Mouse (Mus musculus): ENCODE data around the gene Ubtd1. TPM values are rescaled to one million over a fixed set of nuclear protein-coding genes. Genes with fewer than 3 reads are reported as not detected.

The Ubtd1 gene
- total and polyA plus RNA-seq, 3 experiments: 9.1 to 15.5 TPM; not detected in 1

DNA sequence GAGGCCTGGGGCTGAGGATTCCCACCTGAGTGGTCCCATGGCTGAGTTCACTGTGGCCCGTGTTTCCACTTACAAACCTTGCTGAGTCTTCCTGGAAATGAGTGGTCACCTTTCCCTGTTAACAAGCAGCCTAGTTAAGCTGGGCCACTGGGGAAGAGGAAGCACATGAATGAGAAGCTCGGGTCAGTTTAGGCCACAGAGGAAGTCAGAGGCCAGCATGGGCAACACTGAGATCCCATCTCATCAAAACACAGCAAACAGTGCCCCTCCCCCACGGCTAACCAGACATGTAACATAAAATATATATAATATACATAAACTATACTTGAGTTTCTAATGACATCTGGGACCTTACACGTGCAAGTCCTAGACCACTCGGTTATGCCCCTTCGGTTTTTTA lies 8.2 kb downstream of the Ubtd1 start:
- Histone ChIP-seq H3K9me3 (replicated peaks; ENCODE audit: insufficient read depth, low read length) (no peaks in the 10 kb centered on the region), H3K4me1 (ENCODE audit: control insufficient read depth in 1 of 2, insufficient read depth in 2 of 2, low read length in 2 of 2) (no peaks in the 10 kb centered on the region), H3K9ac (ENCODE audit: control insufficient read depth, low read depth, low read length, poor library complexity, severe bottlenecking) (no peak overlapping the region), H3K27me3 (ENCODE audit: control insufficient read depth in 1 of 2, insufficient read depth in 2 of 2, low read length in 2 of 2) (no peaks in the 10 kb centered on the region), H3K27ac (ENCODE audit: control insufficient read depth, low read depth, low read length) (no peak overlapping the region), H3K36me3 (ENCODE audit: control insufficient read depth in 1 of 2, insufficient read depth in 2 of 2, low read length in 2 of 2) (no peaks in the 10 kb centered on the region), H3K4me3 (ENCODE audit: control insufficient read depth in 1 of 2, insufficient read depth in 1 of 2, low read depth in 2 of 2, low read length in 2 of 2) (no peak overlapping the region), H3K79me2 (ENCODE audit: control insufficient read depth, insufficient read depth, low read length, poor library complexity) (no peaks in the 10 kb centered on the region)
- no peak for DNase-seq (ENCODE audit: low read depth, low spot score)
- TF ChIP-seq MYB (IDR thresholded peaks at IDR 0.05; ENCODE audit: low read depth, low read length) (no peak), EP300 (IDR thresholded peaks at IDR 0.05; ENCODE audit: low read depth in 1 of 2, low read length in 2 of 2) (0 out of 4 replicates have a peak, but pooled peaks have one; percentile 7 to 14)

DNA sequence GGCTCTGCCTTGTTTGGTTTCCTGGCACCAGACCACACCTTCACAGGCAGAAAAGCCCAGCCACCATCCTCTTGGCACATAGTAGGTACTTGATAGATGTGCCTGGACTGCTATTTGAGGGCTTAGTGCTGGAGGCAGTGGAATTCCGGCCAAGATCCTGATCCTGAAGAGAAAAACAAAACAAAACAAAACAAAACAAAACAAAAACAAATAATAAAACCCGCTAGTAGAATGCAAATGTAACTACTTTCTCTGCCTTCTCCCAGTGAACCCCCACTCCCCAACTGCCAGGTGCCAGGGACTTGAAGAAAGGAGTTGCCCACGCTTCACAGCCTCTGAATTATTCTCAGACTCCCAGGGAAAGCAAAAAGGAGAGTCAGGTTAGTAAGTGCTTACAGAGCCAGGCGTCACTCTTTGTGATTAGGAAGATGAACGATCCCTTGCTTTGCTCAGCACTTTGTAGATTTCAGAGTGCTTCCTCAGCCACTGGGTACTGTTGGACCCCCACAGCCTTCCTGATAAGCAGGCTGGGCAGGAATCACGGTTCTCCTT lies 10.4 kb downstream of the Ubtd1 start:
- Histone ChIP-seq H3K36me3 (ENCODE audit: control insufficient read depth in 1 of 2, insufficient read depth in 2 of 2, low read length in 2 of 2) (no peaks in the 10 kb centered on the region), H3K4me1 (ENCODE audit: control insufficient read depth in 1 of 2, insufficient read depth in 2 of 2, low read length in 2 of 2) (no peaks in the 10 kb centered on the region)

DNA sequence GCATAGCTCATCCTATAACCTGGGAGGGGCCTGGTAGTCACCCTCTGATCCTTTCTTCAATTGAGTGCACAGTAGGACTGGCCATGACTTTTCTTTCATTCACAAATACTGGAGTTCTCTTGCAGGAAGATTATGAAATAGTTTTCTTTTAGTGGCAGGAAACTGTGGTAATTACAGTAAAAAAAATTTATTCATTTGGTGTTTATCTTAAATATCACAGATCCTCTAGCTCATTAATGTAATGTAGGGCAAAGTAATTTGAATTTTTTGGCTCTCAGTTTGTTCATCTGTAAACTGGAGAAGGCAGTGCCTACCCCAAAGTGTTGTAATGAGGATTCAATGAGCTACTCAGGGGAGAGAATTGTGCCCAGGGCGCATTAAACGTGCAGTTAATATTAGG lies 11.4 kb downstream of the Ubtd1 start:
- no peak for DNase-seq (ENCODE audit: low read depth, low spot score)
- Histone ChIP-seq H3K27me3 (ENCODE audit: control insufficient read depth in 1 of 2, insufficient read depth in 2 of 2, low read length in 2 of 2) (no peaks in the 10 kb centered on the region), H3K79me2 (ENCODE audit: control insufficient read depth, insufficient read depth, low read length, poor library complexity) (no peaks in the 10 kb centered on the region), H3K4me1 (ENCODE audit: control insufficient read depth in 1 of 2, insufficient read depth in 2 of 2, low read length in 2 of 2) (no peaks in the 10 kb centered on the region), H3K9me3 (replicated peaks; ENCODE audit: insufficient read depth, low read length) (no peaks in the 10 kb centered on the region), H3K27ac (ENCODE audit: control insufficient read depth, low read depth, low read length) (no peak overlapping the region), H3K9ac (ENCODE audit: control insufficient read depth, low read depth, low read length, poor library complexity, severe bottlenecking) (no peak overlapping the region), H3K36me3 (ENCODE audit: control insufficient read depth in 1 of 2, insufficient read depth in 2 of 2, low read length in 2 of 2) (no peaks in the 10 kb centered on the region), H3K4me3 (ENCODE audit: control insufficient read depth in 1 of 2, insufficient read depth in 1 of 2, low read depth in 2 of 2, low read length in 2 of 2) (no peak overlapping the region)
- no peak for TF ChIP-seq MEF2A (IDR thresholded peaks at IDR 0.05; ENCODE audit: extremely low read depth, insufficient replicate concordance, low read depth, low read length, poor library complexity, severe bottlenecking)
- no peak for TF ChIP-seq POLR2AphosphoS5 (IDR thresholded peaks at IDR 0.05; ENCODE audit: borderline replicate concordance, low read depth, low read length)

More for the DNA sequence above, 10.4 kb downstream of the Ubtd1 start:
- no peak for TF ChIP-seq CHD2 (IDR thresholded peaks at IDR 0.05; ENCODE audit: low read length)
- no peak for TF ChIP-seq KAT2A (conservative IDR thresholded peaks at IDR 0.05; ENCODE audit: low read depth, low read length)
- TF ChIP-seq ZKSCAN1 (IDR thresholded peaks at IDR 0.05; ENCODE audit: low read depth, low read length): 0 out of 2 replicates have a peak, but pooled peaks have one; percentile 21
- no peaks in the 10 kb centered on the region for H3K79me2 ChIP-seq (ENCODE audit: control insufficient read depth, insufficient read depth, low read length, poor library complexity)
- no peak for DNase-seq (ENCODE audit: low read depth, low spot score)
- no peak overlapping the region for H3K4me3 ChIP-seq (ENCODE audit: control insufficient read depth in 1 of 2, insufficient read depth in 1 of 2, low read depth in 2 of 2, low read length in 2 of 2)
- no peaks in the 10 kb centered on the region for H3K9me3 ChIP-seq (replicated peaks; ENCODE audit: insufficient read depth, low read length)
- no peak overlapping the region for H3K9ac ChIP-seq (ENCODE audit: control insufficient read depth, low read depth, low read length, poor library complexity, severe bottlenecking)
- H3K27ac ChIP-seq (ENCODE audit: control insufficient read depth, low read depth, low read length): no peak overlapping the region
- no peaks in the 10 kb centered on the region for H3K27me3 ChIP-seq (ENCODE audit: control insufficient read depth in 1 of 2, insufficient read depth in 2 of 2, low read length in 2 of 2)

DNA sequence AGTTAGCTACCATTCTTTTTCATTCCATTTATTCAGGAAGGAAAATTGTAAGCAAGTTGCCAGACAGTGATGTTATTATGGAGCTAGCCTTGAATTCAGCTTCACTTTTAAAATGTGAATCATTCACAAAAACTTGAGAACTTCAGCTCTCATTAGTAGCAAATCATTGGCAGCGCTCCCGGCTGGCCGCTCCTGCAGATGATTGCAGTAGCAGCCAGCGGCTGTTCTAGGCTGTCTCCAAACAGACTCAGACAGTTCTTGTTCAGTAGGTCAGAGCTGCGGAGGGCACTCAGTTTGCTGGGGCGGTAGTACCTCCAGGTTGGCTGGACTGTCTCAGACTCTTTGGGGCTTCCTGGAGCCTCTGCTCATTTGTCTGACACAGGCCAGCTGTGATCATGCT lies 11.9 kb downstream of the Ubtd1 start:
- H3K9me3 ChIP-seq (replicated peaks; ENCODE audit: insufficient read depth, low read length): no peaks in the 10 kb centered on the region
- no peak for TF ChIP-seq E2F4 (IDR thresholded peaks at IDR 0.05; ENCODE audit: borderline replicate concordance, low read depth, low read length)
- TF ChIP-seq MAFK (IDR thresholded peaks at IDR 0.05; ENCODE audit: borderline replicate concordance, low read depth, low read length): no peak
- no peak for TF ChIP-seq EP300 (IDR thresholded peaks at IDR 0.05; ENCODE audit: low read depth in 1 of 2, low read length in 2 of 2)
- no peak for TF ChIP-seq ZNF384 (IDR thresholded peaks at IDR 0.05; ENCODE audit: low read depth, low read length)
- TF ChIP-seq KAT2A (conservative IDR thresholded peaks at IDR 0.05; ENCODE audit: low read depth, low read length): no peak
- TF ChIP-seq GATA1 (IDR thresholded peaks at IDR 0.05; ENCODE audit: low read depth, low read length): no peak
- no peak for TF ChIP-seq SMC3 (IDR thresholded peaks at IDR 0.05; ENCODE audit: low read depth, low read length)
- no peak for TF ChIP-seq JUND (IDR thresholded peaks at IDR 0.05; ENCODE audit: low read depth, low read length)
- TF ChIP-seq ZKSCAN1 (IDR thresholded peaks at IDR 0.05; ENCODE audit: low read depth, low read length): no peak
- no peak for TF ChIP-seq UBTF (IDR thresholded peaks at IDR 0.05; ENCODE audit: borderline replicate concordance, insufficient read depth, low read depth, low read length)
- TF ChIP-seq USF2 (IDR thresholded peaks at IDR 0.05; ENCODE audit: borderline replicate concordance in 1 of 2, insufficient read depth in 1 of 2, low read depth in 1 of 2, low read length in 2 of 2): no peak
- TF ChIP-seq MYC (IDR thresholded peaks at IDR 0.05; ENCODE audit: low read depth, low read length): no peak
- TF ChIP-seq HCFC1 (IDR thresholded peaks at IDR 0.05; ENCODE audit: low read depth, low read length): no peak
- TF ChIP-seq TAL1 (IDR thresholded peaks at IDR 0.05; ENCODE audit: low read length): no peak
- no peaks in the 10 kb centered on the region for H3K36me3 ChIP-seq (ENCODE audit: control insufficient read depth in 1 of 2, insufficient read depth in 2 of 2, low read length in 2 of 2)
- no peaks in the 10 kb centered on the region for H3K79me2 ChIP-seq (ENCODE audit: control insufficient read depth, insufficient read depth, low read length, poor library complexity)
- H3K4me1 ChIP-seq (ENCODE audit: control insufficient read depth in 1 of 2, insufficient read depth in 2 of 2, low read length in 2 of 2): no peaks in the 10 kb centered on the region
- H3K27me3 ChIP-seq (ENCODE audit: control insufficient read depth in 1 of 2, insufficient read depth in 2 of 2, low read length in 2 of 2): no peaks in the 10 kb centered on the region
- no peak overlapping the region for H3K27ac ChIP-seq (ENCODE audit: control insufficient read depth, low read depth, low read length)
- no peak for DNase-seq (ENCODE audit: low read depth, low spot score)
- H3K4me3 ChIP-seq (ENCODE audit: control insufficient read depth in 1 of 2, insufficient read depth in 1 of 2, low read depth in 2 of 2, low read length in 2 of 2): no peak overlapping the region
- no peak overlapping the region for H3K9ac ChIP-seq (ENCODE audit: control insufficient read depth, low read depth, low read length, poor library complexity, severe bottlenecking)
